In the genomic region with DNA sequence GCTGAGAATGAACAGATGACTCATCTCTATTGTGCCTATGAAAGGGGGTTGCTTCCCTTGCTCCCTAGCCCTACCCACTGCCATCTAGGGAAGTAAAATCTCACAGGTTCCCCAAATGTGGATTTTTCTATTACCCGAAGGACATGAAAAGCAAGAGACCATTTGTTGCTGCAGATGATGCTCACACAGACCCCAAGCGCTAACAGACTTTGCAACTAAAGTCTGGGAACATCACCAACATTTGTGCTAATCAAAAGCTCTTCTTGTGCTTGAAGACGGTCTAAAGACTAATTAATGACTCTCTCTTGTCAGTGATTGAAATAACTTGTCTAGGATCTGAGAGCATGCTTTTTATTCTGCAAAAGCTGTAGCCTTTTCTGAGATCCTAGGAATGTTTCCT, we compare ENCODE assay signal across 30 mouse cellular contexts.
DNase-seq lines count a peak whose midpoint lies in the region; ATAC-seq and TF ChIP-seq lines count a peak whose summit lies in the region.
"Had no signal": no experiment of that assay in that cellular context is flagged by ENCODE, and none has a peak within 500 bp of the region (broad histone marks: within the 10 kb centered on the region; RNA-seq: fewer than 3 reads in every experiment).

No protein-coding gene starts in this region.

- no peak overlapping the region for H3K4me3 ChIP-seq in forebrain, embryonic 14.5 days (ENCODE audit: low read depth, low read length)
- no peak overlapping the region for H3K4me3 ChIP-seq in forebrain, embryonic 12.5 days (replicated peaks)
- no peak overlapping the region for H3K4me3 ChIP-seq in CH12.LX (replicated peaks in 1 of 3; ENCODE audit: low read depth in 2 of 3, low read length in 2 of 3, poor library complexity in 1 of 3)
- H3K4me3 ChIP-seq: erythroblast, embryonic 14.5 days; forebrain, embryonic 15.5 days; left cerebral cortex, adult 2 months; limb, embryonic 12.5 days; liver, embryonic 15.5 days; midbrain, embryonic 10.5 days had no signal

- no peaks in the 10 kb centered on the region for H3K79me2 ChIP-seq in CH12.LX (replicated peaks; ENCODE audit: control insufficient read depth, extremely low read depth, insufficient read depth, poor library complexity, severe bottlenecking)

- TF ChIP-seq RAD21 in CH12.LX (IDR thresholded peaks at IDR 0.05; ENCODE audit: low read depth, low read length) = no peak

- H3K4me2 ChIP-seq in forebrain, embryonic 14.5 days (ENCODE audit: low read length) = no peak overlapping the region
- H3K4me2 ChIP-seq in forebrain, embryonic 12.5 days = no peak overlapping the region
- H3K4me2 ChIP-seq in CH12.LX (ENCODE audit: insufficient read depth, low read depth, poor library complexity, severe bottlenecking) = no peak overlapping the region
- H3K4me2 ChIP-seq: forebrain, embryonic 15.5 days; limb, embryonic 12.5 days; liver, embryonic 15.5 days; lung, embryonic 14.5 days had no signal

- no peaks in the 10 kb centered on the region for H3K27me3 ChIP-seq in forebrain, embryonic 14.5 days (replicated peaks; ENCODE audit: control insufficient read depth, insufficient read depth, low read length)
- no peaks in the 10 kb centered on the region for H3K27me3 ChIP-seq in forebrain, embryonic 12.5 days
- H3K27me3 ChIP-seq in CH12.LX (replicated peaks) = no peaks in the 10 kb centered on the region
- H3K27me3 ChIP-seq: forebrain, embryonic 15.5 days; limb, embryonic 12.5 days; liver, embryonic 15.5 days had no signal

- H3K36me3 ChIP-seq in forebrain, embryonic 14.5 days (ENCODE audit: control insufficient read depth, insufficient read depth, low read length) = no peaks in the 10 kb centered on the region
- no peaks in the 10 kb centered on the region for H3K36me3 ChIP-seq in forebrain, embryonic 12.5 days (replicated peaks)
- no peaks in the 10 kb centered on the region for H3K36me3 ChIP-seq in CH12.LX (replicated peaks in 1 of 2; ENCODE audit: control insufficient read depth in 1 of 2, insufficient read depth in 1 of 2, low read length in 1 of 2)
- H3K36me3 ChIP-seq: forebrain, embryonic 15.5 days; limb, embryonic 12.5 days; liver, embryonic 15.5 days; midbrain, embryonic 10.5 days had no signal

- no peak overlapping the region for H3K9ac ChIP-seq in forebrain, embryonic 14.5 days (ENCODE audit: low read length)
- no peak overlapping the region for H3K9ac ChIP-seq in forebrain, embryonic 12.5 days
- H3K9ac ChIP-seq in CH12.LX (ENCODE audit: insufficient read depth, low read depth) = no peak overlapping the region
- H3K9ac ChIP-seq: forebrain, embryonic 15.5 days; limb, embryonic 12.5 days; liver, embryonic 15.5 days; lung, embryonic 14.5 days had no signal

- TF ChIP-seq CTCF in CH12.LX (conservative IDR thresholded peaks at IDR 0.05 in 1 of 2, IDR thresholded peaks at IDR 0.05 in 1 of 2; ENCODE audit: low read depth in 2 of 2, low read length in 2 of 2) = no peak

- no peak for ATAC-seq in forebrain, embryonic 14.5 days
- ATAC-seq in forebrain, embryonic 12.5 days (ENCODE audit: low FRiP score) = no peak
- no peak for ATAC-seq in megakaryocyte, adult 5-6 weeks (ENCODE audit: poor library complexity, severe bottlenecking)
- ATAC-seq: forebrain, embryonic 15.5 days; hindbrain, embryonic 16.5 days; midbrain, embryonic 16.5 days had no signal

- dilution Hi-C loops in CH12.LX (cut with MboI; ENCODE audit: extremely low pct_ligation_motif_present, extremely low pct_unique_long_range_greater_than_20kb, low sequenced_read_pairs) = no loop called here

- no peak overlapping the region for H3K27ac ChIP-seq in forebrain, embryonic 14.5 days (ENCODE audit: low read depth, low read length)
- no peak overlapping the region for H3K27ac ChIP-seq in forebrain, embryonic 12.5 days
- H3K27ac ChIP-seq in CH12.LX (ENCODE audit: insufficient read depth, low read depth) = no peak overlapping the region
- H3K27ac ChIP-seq: forebrain, embryonic 15.5 days; kidney, postnatal 0 days; left cerebral cortex, adult 2 months; limb, embryonic 12.5 days; liver, embryonic 15.5 days; midbrain, embryonic 10.5 days had no signal

- peak; percentile 2 for DNase-seq in forebrain, embryonic 14.5 days (ENCODE audit: low spot score)
- peak; percentile 31 for DNase-seq in CH12.LX (ENCODE audit: extremely low read depth)
- peak; percentile 18 to 45 for DNase-seq in layer of hippocampus, adult 18-20 months (ENCODE audit: low spot score in 2 of 2)
- DNase-seq in layer of hippocampus, postnatal 14 days (ENCODE audit: low spot score in 2 of 2) = peak; percentile 21 to 60
- DNase-seq in thymus, postnatal 10 days (ENCODE audit: low spot score in 2 of 2) = no peak
- DNase-seq in cerebellum, adult 8-10 months = no peak
- DNase-seq: adrenal gland, adult 2 months; cerebellum, adult 11-12 months; cerebellum, postnatal 14 days; gastrocnemius, postnatal 10 days; heart, postnatal 14 days; kidney, adult 2 months; kidney, postnatal 4 days; lung, embryonic 14.5 days; lung, postnatal 14 days; right cerebral cortex, adult 18-20 months; spleen, adult 18-20 months; thymus, adult 18-20 months; thymus, postnatal 36 days had no signal

- no peak for TF ChIP-seq EP300 in CH12.LX (IDR thresholded peaks at IDR 0.05; ENCODE audit: low read length)

- H3K9me3 ChIP-seq in forebrain, embryonic 14.5 days (replicated peaks; ENCODE audit: control insufficient read depth, low read length) = no peaks in the 10 kb centered on the region
- no peaks in the 10 kb centered on the region for H3K9me3 ChIP-seq in forebrain, embryonic 12.5 days
- H3K9me3 ChIP-seq in CH12.LX (replicated peaks; ENCODE audit: low read length) = no peaks in the 10 kb centered on the region
- H3K9me3 ChIP-seq: forebrain, embryonic 15.5 days; limb, embryonic 12.5 days; liver, embryonic 15.5 days; midbrain, embryonic 10.5 days had no signal

- no peak for TF ChIP-seq POLR2A in CH12.LX (IDR thresholded peaks at IDR 0.05; ENCODE audit: low read depth, low read length)

- in situ Hi-C loops in CH12.LX (cut with MboI; ENCODE audit: low pct_ligation_motif_present, low pct_unique_long_range_greater_than_20kb, low sequenced_read_pairs) = loop anchor here (5.0 kb wide), 1 partner anchor 83 kb away; no protein-coding TSS in a partner anchor

- no peaks in the 10 kb centered on the region for H3K4me1 ChIP-seq in forebrain, embryonic 14.5 days (ENCODE audit: control insufficient read depth, insufficient read depth, low read length)
- no peaks in the 10 kb centered on the region for H3K4me1 ChIP-seq in forebrain, embryonic 12.5 days
- peaks cover 6 to 75% of the 10 kb centered on the region in 2 experiments; a peak in 3 of 4 replicates for H3K4me1 ChIP-seq in CH12.LX (ENCODE audit: control insufficient read depth in 1 of 2, insufficient read depth in 2 of 2)
- H3K4me1 ChIP-seq: forebrain, embryonic 15.5 days; limb, embryonic 12.5 days; liver, embryonic 15.5 days; midbrain, embryonic 10.5 days had no signal

- 72% methylated on average over 3 of the region's 3 CpGs for WGBS in forebrain, embryonic 14.5 days
- 78% methylated on average over 3 of the region's 3 CpGs for WGBS in forebrain, embryonic 12.5 days

TF ChIP-seq in CH12.LX, 34 proteins besides CTCF, POLR2A, EP300 and RAD21:
- peak; percentile 23; the same call in 1 of the 2 replicates for TF ChIP-seq ETS1 (conservative IDR thresholded peaks at IDR 0.05; ENCODE audit: low read depth, low read length)
- TF ChIP-seq KAT2A (IDR thresholded peaks at IDR 0.05; ENCODE audit: insufficient replicate concordance, low read length) = no peak

Comparison
In these comparisons a context has a peak if more than half of its experiments do, and no peak if none do; other contexts are left out.
1. DNase-seq: peak in forebrain, embryonic 14.5 days (single experiment), CH12.LX (single experiment), layer of hippocampus, adult 18-20 months (2 of 2) and layer of hippocampus, postnatal 14 days (2 of 2); none in thymus, postnatal 10 days (0 of 2) and cerebellum, adult 8-10 months (single experiment).